Mouse (Mus musculus) kidney, adult 18-20 months (tissue): Measurements from ENCODE around the gene Abi3bp.

Experiments
- DNase-seq: peaks from one replicate; pipeline ENCODE4 v3.0.0; 2021

Abi3bp gene

GRCm38 (mm10) chr16:56518024-56518423, 40.3 kb downstream of the Abi3bp start:
- no peak for DNase-seq

- no peak for DNase-seq
These were observed 46.7 kb downstream of the Abi3bp start for GRCm38 (mm10) chr16:56524359-56524758.

- no peak for DNase-seq
These were observed 48.8 kb downstream of the Abi3bp start for GRCm38 (mm10) chr16:56526482-56526881.

- DNase-seq = no peak
These were observed 50.5 kb downstream of the Abi3bp start for GRCm38 (mm10) chr16:56528079-56528688.

GRCm38 (mm10) chr16:56579536-56579935, 101.9 kb downstream of the Abi3bp start:
- DNase-seq = no peak

- no peak for DNase-seq
These were observed 115.9 kb downstream of the Abi3bp start for GRCm38 (mm10) chr16:56593581-56593980.

- no peak for DNase-seq
These were observed 117.2 kb downstream of the Abi3bp start for GRCm38 (mm10) chr16:56594866-56595265.

GRCm38 (mm10) chr16:56598427-56598826, 120.7 kb downstream of the Abi3bp start:
- DNase-seq = no peak

- no peak for DNase-seq
These were observed 124.7 kb downstream of the Abi3bp start for GRCm38 (mm10) chr16:56602394-56602793.

GRCm38 (mm10) chr16:56610572-56610971, 132.9 kb downstream of the Abi3bp start:
- DNase-seq = no peak

- no peak for DNase-seq
These were observed 133.6 kb downstream of the Abi3bp start for GRCm38 (mm10) chr16:56611096-56611867.

GRCm38 (mm10) chr16:56638544-56638943, 160.9 kb downstream of the Abi3bp start:
- no peak for DNase-seq

- DNase-seq = no peak
These were observed 167.6 kb downstream of the Abi3bp start for GRCm38 (mm10) chr16:56645251-56645650.

- DNase-seq = no peak
These were observed 168.9 kb downstream of the Abi3bp start for GRCm38 (mm10) chr16:56646382-56647172.

GRCm38 (mm10) chr16:56655193-56655910, 177.7 kb downstream of the Abi3bp start:
- DNase-seq = no peak

GRCm38 (mm10) chr16:56658866-56659265, 181.2 kb downstream of the Abi3bp start:
- no peak for DNase-seq

- no peak for DNase-seq
These were observed 191.8 kb downstream of the Abi3bp start for GRCm38 (mm10) chr16:56669520-56669919.

GRCm38 (mm10) chr16:56670941-56671340, 193.3 kb downstream of the Abi3bp start:
- DNase-seq = no peak

- no peak for DNase-seq
These were observed 195.7 kb downstream of the Abi3bp start for GRCm38 (mm10) chr16:56673420-56673819.

GRCm38 (mm10) chr16:56677146-56677545, 199.5 kb downstream of the Abi3bp start:
- no peak for DNase-seq

- no peak for DNase-seq
These were observed 203.4 kb downstream of the Abi3bp start for GRCm38 (mm10) chr16:56681010-56681645.

- no peak for DNase-seq
These were observed 209.1 kb downstream of the Abi3bp start for GRCm38 (mm10) chr16:56686747-56687146.
